ENCODE assay signal across 28 mouse cellular contexts in genomic region chr11:98694301-98694700, GRCm38 (mm10). TPM values are rescaled to one million over a fixed set of nuclear protein-coding genes. Genes with fewer than 3 reads are reported as not detected.
DNase-seq lines count a peak whose midpoint lies in the region; ATAC-seq and TF ChIP-seq lines count a peak whose summit lies in the region.
"Had no signal": no experiment of that assay in that cellular context is flagged by ENCODE, and none has a peak within 500 bp of the region (broad histone marks: within the 10 kb centered on the region; RNA-seq: fewer than 3 reads in every experiment).

No protein-coding gene starts in this region.

- WGBS in heart, embryonic 13.5 days: 63% methylated on average over 9 of the region's 9 CpGs
- WGBS in heart, adult 2 months: 50% methylated on average over 9 of the region's 9 CpGs
- whole genome bisulfite sequencing in kidney, postnatal 0 days: 74% methylated on average over 9 of the region's 9 CpGs
- WGBS in kidney, embryonic 14.5 days: 80% methylated on average over 9 of the region's 9 CpGs

- intact Hi-C loops in heart, adult 2 months (cut with DNase I): no loop called here

- TF ChIP-seq EP300 in heart, adult 2 months (IDR thresholded peaks at IDR 0.05; ENCODE audit: insufficient read depth, low read depth, low read length): no peak
- TF ChIP-seq EP300 in MEL (IDR thresholded peaks at IDR 0.05; ENCODE audit: low read depth in 1 of 2, low read length in 2 of 2): no peak

- H3K79me2 ChIP-seq in heart, adult 2 months (replicated peaks; ENCODE audit: control insufficient read depth, insufficient read depth, low read length): no peaks in the 10 kb centered on the region
- H3K79me2 ChIP-seq in MEL (ENCODE audit: control insufficient read depth, insufficient read depth, low read length, poor library complexity): no peaks in the 10 kb centered on the region

- DNase-seq in heart, adult 2 months: no peak
- DNase-seq in kidney, postnatal 0 days (ENCODE audit: low spot score): no peak
- DNase-seq in MEL (ENCODE audit: low read depth, low spot score) (no peak), MN1 (ENCODE audit: low spot score) (peak; percentile 36)
- DNase-seq in neural tube, embryonic 10.5 days (ENCODE audit: extremely low spot score, low spot score): no peak
- DNase-seq: adrenal gland, postnatal 10 days; cerebellum, adult 11-12 months; cerebellum, adult 9-11 months; embryo, embryonic 11 days; gastrocnemius, postnatal 36 days; heart, adult 18-20 months; kidney, adult 11 months had no signal

- H3K9me3 ChIP-seq in heart, embryonic 13.5 days: no peaks in the 10 kb centered on the region
- H3K9me3 ChIP-seq in kidney, postnatal 0 days (replicated peaks; ENCODE audit: low read length): no peaks in the 10 kb centered on the region
- no peaks in the 10 kb centered on the region for H3K9me3 ChIP-seq in kidney, embryonic 14.5 days (ENCODE audit: control insufficient read depth, low read length)
- H3K9me3 ChIP-seq in MEL (replicated peaks; ENCODE audit: insufficient read depth, low read length): no peaks in the 10 kb centered on the region
- H3K9me3 ChIP-seq: embryonic facial prominence, embryonic 15.5 days; forebrain, embryonic 10.5 days had no signal

- no peak overlapping the region for H3K4me2 ChIP-seq in heart, embryonic 13.5 days
- H3K4me2 ChIP-seq in kidney, postnatal 0 days (ENCODE audit: low read length): no peak overlapping the region
- no peak overlapping the region for H3K4me2 ChIP-seq in kidney, embryonic 14.5 days (replicated peaks; ENCODE audit: low read depth, low read length)
- H3K4me2 ChIP-seq: embryonic facial prominence, embryonic 15.5 days had no signal

- TF ChIP-seq CTCF in heart, adult 2 months (IDR thresholded peaks at IDR 0.05): no peak
- TF ChIP-seq CTCF in kidney, postnatal 0 days (IDR thresholded peaks at IDR 0.05; ENCODE audit: low read depth): no peak
- no peak for TF ChIP-seq CTCF in MEL (IDR thresholded peaks at IDR 0.05 in 2 of 3, conservative IDR thresholded peaks at IDR 0.05 in 1 of 3; ENCODE audit: control insufficient read depth in 1 of 3, insufficient read depth in 1 of 3, low read depth in 2 of 3, low read length in 3 of 3, poor library complexity in 1 of 3, severe bottlenecking in 1 of 3)

- peak overlapping the region; percentile 44; the same call in 1 of the 2 replicates for H3K9ac ChIP-seq in heart, embryonic 13.5 days
- no peak overlapping the region for H3K9ac ChIP-seq in heart, adult 2 months (ENCODE audit: low read depth, low read length)
- no peak overlapping the region for H3K9ac ChIP-seq in kidney, postnatal 0 days (ENCODE audit: low read depth, low read length)
- H3K9ac ChIP-seq in kidney, embryonic 14.5 days (ENCODE audit: low read depth, low read length): no peak overlapping the region
- no peak overlapping the region for H3K9ac ChIP-seq in MEL (ENCODE audit: control insufficient read depth, low read depth, low read length, poor library complexity, severe bottlenecking)
- H3K9ac ChIP-seq: embryonic facial prominence, embryonic 15.5 days had no signal

- H3K4me3 ChIP-seq in heart, embryonic 13.5 days: no peak overlapping the region
- no peak overlapping the region for H3K4me3 ChIP-seq in heart, adult 2 months
- H3K4me3 ChIP-seq in kidney, postnatal 0 days (replicated peaks; ENCODE audit: low read depth, low read length): no peak overlapping the region
- H3K4me3 ChIP-seq in kidney, embryonic 14.5 days (ENCODE audit: low read length): no peak overlapping the region
- no peak overlapping the region for H3K4me3 ChIP-seq in MEL (ENCODE audit: control insufficient read depth in 1 of 2, insufficient read depth in 1 of 2, low read depth in 2 of 2, low read length in 2 of 2)
- H3K4me3 ChIP-seq: embryonic facial prominence, embryonic 15.5 days; erythroblast, embryonic 14.5 days; forebrain, embryonic 10.5 days had no signal

- TF ChIP-seq POLR2A in heart, adult 2 months (IDR thresholded peaks at IDR 0.05; ENCODE audit: insufficient read depth, low read depth, low read length): no peak
- TF ChIP-seq POLR2A in MEL (IDR thresholded peaks at IDR 0.05; ENCODE audit: control insufficient read depth in 1 of 2, insufficient read depth in 1 of 2, low read depth in 1 of 2, low read length in 2 of 2, poor library complexity in 1 of 2): 0 out of 4 replicates have a peak, but pooled peaks of 1 of the 2 experiments have one; percentile 3

- TF ChIP-seq RAD21 in MEL (IDR thresholded peaks at IDR 0.05; ENCODE audit: low read depth, low read length): no peak

- 0 out of 2 replicates have a peak, but pooled peaks cover 9% of the 10 kb centered on the region for H3K4me1 ChIP-seq in heart, embryonic 13.5 days
- H3K4me1 ChIP-seq in heart, adult 2 months (ENCODE audit: control insufficient read depth, insufficient read depth, low read length): no peaks in the 10 kb centered on the region; the same call in 1 of the 2 replicates
- peaks cover 11% of the 10 kb centered on the region for H3K4me1 ChIP-seq in kidney, postnatal 0 days (replicated peaks; ENCODE audit: insufficient read depth, low read length)
- H3K4me1 ChIP-seq in kidney, embryonic 14.5 days (ENCODE audit: control insufficient read depth, insufficient read depth, low read length): no peaks in the 10 kb centered on the region
- H3K4me1 ChIP-seq in MEL (ENCODE audit: control insufficient read depth in 1 of 2, insufficient read depth in 2 of 2, low read length in 2 of 2): no peaks in the 10 kb centered on the region
- H3K4me1 ChIP-seq: embryonic facial prominence, embryonic 15.5 days; forebrain, embryonic 10.5 days had no signal

- peaks cover 76% of the 10 kb centered on the region for H3K36me3 ChIP-seq in heart, embryonic 13.5 days
- no peaks in the 10 kb centered on the region for H3K36me3 ChIP-seq in heart, adult 2 months (ENCODE audit: control insufficient read depth, insufficient read depth, low read length)
- H3K36me3 ChIP-seq in kidney, postnatal 0 days (ENCODE audit: insufficient read depth, low read length): peaks cover 56% of the 10 kb centered on the region
- H3K36me3 ChIP-seq in kidney, embryonic 14.5 days (ENCODE audit: control insufficient read depth, insufficient read depth, low read length): peaks cover 75% of the 10 kb centered on the region
- peaks cover 0 to 26% of the 10 kb centered on the region in 2 experiments; a peak in 2 of 4 replicates for H3K36me3 ChIP-seq in MEL (ENCODE audit: control insufficient read depth in 1 of 2, insufficient read depth in 2 of 2, low read length in 2 of 2)

- H3K27me3 ChIP-seq in heart, embryonic 13.5 days (replicated peaks): no peaks in the 10 kb centered on the region
- no peaks in the 10 kb centered on the region for H3K27me3 ChIP-seq in heart, adult 2 months (ENCODE audit: control insufficient read depth, insufficient read depth, low read length)
- H3K27me3 ChIP-seq in kidney, postnatal 0 days (ENCODE audit: insufficient read depth, low read length): no peaks in the 10 kb centered on the region
- no peaks in the 10 kb centered on the region for H3K27me3 ChIP-seq in kidney, embryonic 14.5 days (ENCODE audit: control insufficient read depth, insufficient read depth, low read length)
- no peaks in the 10 kb centered on the region for H3K27me3 ChIP-seq in MEL (ENCODE audit: control insufficient read depth in 1 of 2, insufficient read depth in 2 of 2, low read length in 2 of 2)
- H3K27me3 ChIP-seq: embryonic facial prominence, embryonic 15.5 days had no signal

- no peak overlapping the region for H3K27ac ChIP-seq in heart, embryonic 13.5 days (replicated peaks)
- no peak overlapping the region for H3K27ac ChIP-seq in heart, adult 2 months
- peak overlapping the region; percentile 13; the same call in 1 of the 2 replicates for H3K27ac ChIP-seq in kidney, postnatal 0 days
- H3K27ac ChIP-seq in kidney, embryonic 14.5 days (ENCODE audit: low read depth, low read length): no peak overlapping the region
- H3K27ac ChIP-seq in MEL (ENCODE audit: control insufficient read depth, low read depth, low read length): no peak overlapping the region
- H3K27ac ChIP-seq: embryonic facial prominence, embryonic 15.5 days; forebrain, embryonic 10.5 days had no signal

- ATAC-seq in heart, embryonic 13.5 days (ENCODE audit: extremely low read depth, insufficient number of reproducible peaks, low FRiP score, low TSS enrichment): no peak
- no peak for ATAC-seq in kidney, postnatal 0 days (replicated peaks; ENCODE audit: low FRiP score, low read depth)
- no peak for ATAC-seq in kidney, embryonic 14.5 days (ENCODE audit: low FRiP score, low TSS enrichment)
- ATAC-seq: forebrain, embryonic 14.5 days; hindbrain, embryonic 16.5 days had no signal

RNA-seq across cellular contexts. Expression of gene Csf3, which starts 6.8 kb away (rescaled TPM):
- not detected in 2 replicates for polyA plus RNA-seq in heart, embryonic 13.5 days (2015; fragmentation: Nextera tagmentation; extraction: Ambion mirVana)
- total RNA-seq in heart, adult 2 months (2021): not detected
- polyA plus RNA-seq in heart, adult 2 months (2012; rRNA removed): not detected in 2 replicates
- 0.13 and 0.19 TPM in 2 replicates for polyA plus RNA-seq in kidney, postnatal 0 days (2015; fragmentation: Nextera tagmentation; extraction: Ambion mirVana)
- polyA plus RNA-seq in kidney, embryonic 14.5 days (2014; fragmentation: Nextera tagmentation; extraction: Ambion mirVana): not detected in 2 replicates
- total RNA-seq in MEL (2012; rRNA removed): not detected in 2 replicates
- polyA plus RNA-seq in MEL (2012; ENCODE audit: insufficient read depth in 1 of 2, insufficient read length in 2 of 2, low read depth in 1 of 2, low replicate concordance in 2 of 2, missing spikeins in 1 of 2): under 1 TPM in 1 of 2 experiments, not detected in 1; 0.18 TPM
- total RNA-seq: adrenal gland, postnatal 10 days; adrenal gland, postnatal 4 days; common myeloid progenitor, adult 5-6 weeks; gastrocnemius, adult 8-10 months; gastrocnemius, postnatal 36 days; heart, adult 18-20 months; heart, postnatal 25 days had no signal
- polyA plus RNA-seq: brain, embryonic 14.5 days; embryonic facial prominence, embryonic 11.5 days; erythroblast, embryonic 14.5 days; forebrain, embryonic 10.5 days; forebrain, embryonic 14.5 days; heart, embryonic 14.5 days; hindbrain, embryonic 11.5 days; hindbrain, embryonic 16.5 days; intestine, embryonic 14.5 days had no signal

RNA-seq across cellular contexts. Expression of gene Psmd3, which starts 11.9 kb away (rescaled TPM):
- polyA plus RNA-seq in heart, embryonic 13.5 days (2015; fragmentation: Nextera tagmentation; extraction: Ambion mirVana): 165 and 167 TPM in 2 replicates
- total RNA-seq in heart, adult 2 months (2021): 100 to 1,000 TPM in 1 of 2 experiments, 10 to 100 TPM in 1; 89.5 to 105 TPM
- 144 and 173 TPM in 2 replicates for polyA plus RNA-seq in heart, adult 2 months (2012; rRNA removed)
- 234 and 259 TPM in 2 replicates for polyA plus RNA-seq in kidney, postnatal 0 days (2015; fragmentation: Nextera tagmentation; extraction: Ambion mirVana)
- 181 and 187 TPM in 2 replicates for polyA plus RNA-seq in kidney, embryonic 14.5 days (2014; fragmentation: Nextera tagmentation; extraction: Ambion mirVana)
- total RNA-seq in MEL (2012; rRNA removed): 350 and 385 TPM in 2 replicates
- polyA plus RNA-seq in MEL (2012; ENCODE audit: insufficient read depth in 1 of 2, insufficient read length in 2 of 2, low read depth in 1 of 2, low replicate concordance in 2 of 2, missing spikeins in 1 of 2): 100 to 1,000 TPM; 214 to 417 TPM

RNA-seq across cellular contexts. Expression of gene Gsdma, which starts 30.1 kb away (rescaled TPM):
- polyA plus RNA-seq in heart, embryonic 13.5 days (2015; fragmentation: Nextera tagmentation; extraction: Ambion mirVana): 0.12 TPM in 1 of 2 replicates, not detected in the other
- not detected for total RNA-seq in heart, adult 2 months (2021)
- polyA plus RNA-seq in heart, adult 2 months (2012; rRNA removed): 0.04 TPM in 1 of 2 replicates, not detected in the other
- polyA plus RNA-seq in kidney, postnatal 0 days (2015; fragmentation: Nextera tagmentation; extraction: Ambion mirVana): 0.21 TPM in 1 of 2 replicates, not detected in the other
- 0.16 TPM in 1 of 2 replicates, not detected in the other for polyA plus RNA-seq in kidney, embryonic 14.5 days (2014; fragmentation: Nextera tagmentation; extraction: Ambion mirVana)
- 0.23 and 0.62 TPM in 2 replicates for total RNA-seq in MEL (2012; rRNA removed)
- 1 to 10 TPM in 1 of 2 experiments, not detected in 1; 1.2 TPM for polyA plus RNA-seq in MEL (2012; ENCODE audit: insufficient read depth in 1 of 2, insufficient read length in 2 of 2, low read depth in 1 of 2, low replicate concordance in 2 of 2, missing spikeins in 1 of 2)
- total RNA-seq: adrenal gland, postnatal 10 days; adrenal gland, postnatal 4 days; heart, postnatal 25 days had no signal
- polyA plus RNA-seq: brain, embryonic 14.5 days; erythroblast, embryonic 14.5 days; forebrain, embryonic 10.5 days; forebrain, embryonic 14.5 days; heart, embryonic 14.5 days; hindbrain, embryonic 11.5 days; intestine, embryonic 14.5 days had no signal

RNA-seq across cellular contexts. Expression of gene Med24, which starts 34.9 kb away (rescaled TPM):
- polyA plus RNA-seq in heart, embryonic 13.5 days (2015; fragmentation: Nextera tagmentation; extraction: Ambion mirVana): 35.1 and 37.4 TPM in 2 replicates
- 10 to 100 TPM; 41.6 to 48.1 TPM for total RNA-seq in heart, adult 2 months (2021)
- 54.5 and 65.2 TPM in 2 replicates for polyA plus RNA-seq in heart, adult 2 months (2012; rRNA removed)
- 38.3 and 41.2 TPM in 2 replicates for polyA plus RNA-seq in kidney, postnatal 0 days (2015; fragmentation: Nextera tagmentation; extraction: Ambion mirVana)
- polyA plus RNA-seq in kidney, embryonic 14.5 days (2014; fragmentation: Nextera tagmentation; extraction: Ambion mirVana): 39.5 and 59.1 TPM in 2 replicates
- total RNA-seq in MEL (2012; rRNA removed): 37.5 and 41.4 TPM in 2 replicates
- polyA plus RNA-seq in MEL (2012; ENCODE audit: insufficient read depth in 1 of 2, insufficient read length in 2 of 2, low read depth in 1 of 2, low replicate concordance in 2 of 2, missing spikeins in 1 of 2): 10 to 100 TPM in 1 of 2 experiments, not detected in 1; 89.8 TPM

RNA-seq across cellular contexts. Expression of gene Thra, which starts 46.1 kb away (rescaled TPM):
- polyA plus RNA-seq in heart, embryonic 13.5 days (2015; fragmentation: Nextera tagmentation; extraction: Ambion mirVana): 30.0 and 32.0 TPM in 2 replicates
- total RNA-seq in heart, adult 2 months (2021): 100 to 1,000 TPM; 103 to 105 TPM
- 89.4 and 104 TPM in 2 replicates for polyA plus RNA-seq in heart, adult 2 months (2012; rRNA removed)
- polyA plus RNA-seq in kidney, postnatal 0 days (2015; fragmentation: Nextera tagmentation; extraction: Ambion mirVana): 26.1 TPM in 2 replicates
- 28.0 and 31.8 TPM in 2 replicates for polyA plus RNA-seq in kidney, embryonic 14.5 days (2014; fragmentation: Nextera tagmentation; extraction: Ambion mirVana)
- 22.0 and 29.6 TPM in 2 replicates for total RNA-seq in MEL (2012; rRNA removed)
- 10 to 100 TPM in 1 of 2 experiments, not detected in 1; 50.9 TPM for polyA plus RNA-seq in MEL (2012; ENCODE audit: insufficient read depth in 1 of 2, insufficient read length in 2 of 2, low read depth in 1 of 2, low replicate concordance in 2 of 2, missing spikeins in 1 of 2)
